Mouse (Mus musculus) left cerebral cortex, adult 11 months (tissue): ENCODE data around the gene Aldh1l1.
"Not testable (repeated sequence)": the region's sequence is repeated elsewhere in the genome, so short reads cannot be mapped to it uniquely, and the experiment has no call there.

Source experiments
- DNase-seq: peaks from one replicate; pipeline ENCODE4 v3.0.0; 2022; ENCODE audit warnings: low spot score

Aldh1l1 gene

DNA sequence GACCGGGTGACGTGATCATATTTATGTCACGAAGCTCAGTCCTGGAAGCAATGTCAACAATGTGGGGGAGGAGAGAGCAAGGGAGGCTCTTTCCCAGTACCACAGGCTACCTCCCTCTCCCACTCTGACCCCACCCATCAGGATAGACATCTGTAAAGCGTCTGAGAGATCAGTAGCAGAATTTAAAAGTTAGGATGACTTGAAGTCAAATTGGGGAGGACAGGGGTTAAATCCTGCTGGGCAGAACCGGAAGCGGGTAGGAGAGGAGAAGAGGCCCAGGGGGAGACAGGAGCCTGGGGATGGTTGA lies 135.3 kb downstream of the Aldh1l1 start:
- no peak for DNase-seq

DNA sequence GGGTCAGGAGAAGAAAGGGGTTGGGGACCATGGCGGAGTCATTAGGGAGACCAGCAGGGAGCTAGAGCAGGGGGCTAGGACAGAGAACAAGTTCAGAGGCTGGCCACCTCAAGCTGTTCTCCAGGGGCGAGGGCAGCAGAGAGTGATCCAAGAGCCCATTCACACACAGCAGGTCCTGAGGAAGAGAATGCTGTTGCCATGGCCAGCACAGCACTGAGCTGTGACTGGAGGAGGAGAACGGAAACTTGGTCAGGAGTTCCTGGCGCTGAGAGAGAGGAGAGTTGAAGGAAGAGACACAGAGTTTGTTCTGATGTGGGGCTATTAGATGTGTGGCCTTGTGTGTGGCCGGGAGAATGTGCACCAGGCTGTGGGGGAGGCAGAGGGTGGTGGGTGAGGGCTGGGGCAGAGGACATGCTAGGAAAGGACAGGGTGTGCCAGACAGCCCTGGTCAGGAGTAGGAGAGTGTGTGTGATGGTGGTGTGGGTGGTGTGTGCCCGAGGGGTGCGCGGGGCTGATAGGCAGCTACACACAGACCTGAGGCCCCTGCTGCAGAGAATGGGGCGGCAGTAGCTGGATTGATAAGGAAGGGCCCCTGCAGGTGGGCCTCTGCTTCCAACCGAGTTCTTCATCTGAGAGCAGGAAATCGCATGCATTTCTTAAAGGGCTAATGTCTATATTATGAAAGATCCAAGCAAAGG lies 136.7 kb downstream of the Aldh1l1 start:
- no peak for DNase-seq

DNA sequence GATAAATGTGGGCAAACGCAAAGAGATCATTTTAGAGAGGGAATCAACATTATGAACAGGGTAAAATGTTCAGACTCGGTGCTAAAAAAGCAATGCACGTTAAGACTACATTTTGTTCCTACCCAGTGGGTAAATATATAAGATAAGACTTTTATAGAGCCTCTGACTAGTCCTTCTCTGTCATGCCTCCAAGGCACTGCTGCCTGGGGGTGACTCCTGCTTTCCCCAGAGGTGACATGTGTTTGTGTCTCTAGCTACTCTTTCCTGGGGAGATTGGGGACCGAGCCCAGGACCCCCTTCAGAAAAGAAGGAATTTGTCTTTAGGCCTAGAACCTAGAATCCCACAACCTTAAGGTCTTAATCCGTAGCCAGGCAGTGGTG lies 137.2 kb downstream of the Aldh1l1 start:
- no peak for DNase-seq

DNA sequence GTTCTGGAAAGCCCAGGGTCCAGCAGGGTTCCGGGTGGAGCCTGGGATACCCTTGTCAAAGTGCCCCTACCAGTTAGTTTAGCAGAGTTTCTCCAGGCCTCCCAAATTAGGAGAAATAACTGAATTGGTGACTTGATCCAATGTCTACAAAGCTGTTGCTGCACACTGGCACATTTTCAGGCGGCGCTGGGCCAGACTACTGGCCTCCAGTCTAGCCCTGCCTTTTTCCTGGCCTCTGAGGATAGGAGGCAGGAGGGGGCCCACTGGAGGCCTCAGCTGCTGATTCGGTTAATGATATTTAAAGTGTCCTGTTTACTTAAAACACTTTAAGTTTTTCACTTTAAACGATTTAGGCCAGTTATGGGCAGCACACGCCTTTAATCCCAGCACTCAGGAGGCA lies 138.0 kb downstream of the Aldh1l1 start:
- no peak for DNase-seq

- DNase-seq = no peak
These were observed 138.5 kb downstream of the Aldh1l1 start for GRCm38 (mm10) chr6:90624733-90625132.

DNA sequence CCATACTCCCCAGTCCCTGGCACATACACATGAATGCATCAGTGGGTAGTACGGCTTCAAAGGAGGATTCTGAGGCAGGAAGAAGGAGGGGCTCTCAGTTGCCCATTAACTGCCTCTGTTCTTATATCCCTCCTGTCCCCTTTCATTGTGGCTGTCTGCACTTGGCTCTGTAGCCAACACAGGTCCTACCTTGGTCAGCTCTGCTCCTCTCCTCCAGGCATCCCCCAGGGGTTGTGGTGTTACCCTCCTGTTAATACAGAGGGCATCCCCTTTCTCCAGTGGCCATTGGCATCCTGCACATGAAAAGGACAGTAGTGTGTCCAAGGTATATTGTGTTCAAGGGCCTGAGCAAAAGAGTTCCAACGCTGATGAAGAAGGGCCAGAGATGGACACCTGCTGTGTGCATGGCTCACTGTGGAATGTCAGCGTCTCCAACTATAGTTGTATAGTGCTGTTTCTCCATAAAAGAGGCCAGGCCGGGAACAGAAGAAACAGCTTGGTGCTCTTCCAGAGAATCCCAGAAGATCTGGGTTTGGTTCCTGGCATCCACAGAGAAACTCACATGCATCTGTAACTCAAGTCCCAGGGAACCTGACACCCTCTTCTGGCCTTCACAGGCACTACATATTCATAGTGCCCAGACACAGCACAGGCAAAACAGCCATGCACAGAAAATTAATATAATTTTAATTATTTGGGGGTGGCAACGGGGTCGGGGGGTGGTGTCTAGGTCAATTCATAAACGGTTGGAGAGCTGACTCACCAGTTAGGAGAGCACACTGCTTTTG lies 139.2 kb downstream of the Aldh1l1 start:
- DNase-seq = no peak

GRCm38 (mm10) chr6:90627556-90627955 lies 141.3 kb downstream of the Aldh1l1 start:
- DNase-seq = no peak

DNA sequence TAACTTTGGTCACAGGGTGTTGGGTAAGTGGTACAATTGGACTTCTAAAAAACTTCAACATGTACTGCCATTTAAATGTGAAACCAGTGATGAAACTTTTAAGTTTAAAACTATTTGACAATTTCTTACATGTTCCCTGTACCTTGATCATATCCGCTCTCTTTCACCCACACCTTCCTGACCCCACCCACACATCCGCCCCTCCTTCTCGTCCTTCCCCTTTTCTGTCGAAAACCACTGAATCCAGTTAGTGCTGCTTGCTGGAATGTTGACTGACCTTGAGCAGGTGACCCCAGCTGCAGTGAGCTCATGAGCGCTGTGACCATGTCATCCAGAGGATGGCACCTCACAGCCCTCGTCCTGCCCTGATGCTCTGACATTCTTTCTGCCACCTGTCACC lies 143.3 kb downstream of the Aldh1l1 start:
- no peak for DNase-seq

GRCm38 (mm10) chr6:90630427-90630826 lies 144.2 kb downstream of the Aldh1l1 start:
- DNase-seq = no peak

DNA sequence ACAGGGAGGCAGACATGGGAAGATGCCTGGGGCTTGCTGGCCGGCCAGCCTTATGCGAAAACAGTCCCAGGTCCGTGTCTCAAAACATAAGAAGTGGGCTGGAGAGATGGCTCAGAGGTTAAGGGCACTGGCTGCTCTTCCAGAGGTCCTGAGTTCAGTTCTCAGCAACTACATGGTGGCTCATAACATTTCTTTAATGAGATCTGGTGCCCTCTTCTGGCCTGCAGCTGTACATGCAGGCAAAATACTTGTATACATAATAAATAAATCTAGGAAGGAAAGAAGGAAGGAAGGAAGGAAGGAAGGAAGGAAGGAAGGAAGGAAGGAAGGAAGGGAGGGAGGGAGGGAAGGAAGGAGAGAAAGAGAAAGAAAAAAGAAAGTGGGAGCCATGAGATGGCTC lies 146.3 kb downstream of the Aldh1l1 start:
- DNase-seq = not testable (repeated sequence)

GRCm38 (mm10) chr6:90635081-90635480 lies 148.9 kb downstream of the Aldh1l1 start:
- no peak for DNase-seq

- DNase-seq = no peak
These were observed 149.4 kb downstream of the Aldh1l1 start for GRCm38 (mm10) chr6:90635611-90636010.

DNA sequence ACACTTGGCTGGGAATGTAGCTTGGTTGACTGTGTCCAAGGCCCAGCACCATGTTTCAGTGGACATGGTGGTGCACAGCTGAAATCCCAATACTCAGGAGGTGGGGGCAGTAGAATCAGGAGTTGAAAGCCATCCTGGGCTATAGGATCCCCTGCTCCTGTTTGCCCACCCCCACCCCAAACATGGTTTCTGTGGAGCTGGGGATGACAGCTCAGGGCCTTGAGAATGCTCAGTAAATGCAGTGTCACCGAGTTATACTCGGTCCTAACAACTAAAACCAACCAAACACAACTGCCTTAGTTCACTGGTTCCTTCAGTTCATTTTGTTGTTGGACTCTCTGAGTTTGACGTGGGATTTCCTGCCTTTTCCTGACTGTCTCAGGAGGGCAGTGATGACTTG lies 156.8 kb downstream of the Aldh1l1 start:
- no peak for DNase-seq

DNA sequence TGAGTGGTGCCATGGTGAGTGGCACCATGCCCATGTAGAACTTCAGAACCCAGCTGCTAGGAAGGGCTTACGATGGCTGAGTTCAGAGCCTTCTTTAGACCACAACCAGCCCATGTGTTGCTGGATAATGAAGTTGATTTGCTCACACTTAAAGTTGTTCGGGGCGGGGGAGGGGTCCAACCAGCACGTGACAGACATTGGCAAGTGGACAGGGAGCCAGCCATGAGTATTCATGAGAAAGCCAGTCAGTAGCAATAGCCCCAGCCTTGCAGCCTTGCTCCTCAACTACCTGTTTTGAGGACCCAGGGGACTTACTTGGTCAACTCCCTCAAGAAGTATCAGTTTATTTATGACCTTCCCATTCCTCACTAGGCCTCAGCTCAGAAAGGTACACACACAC lies 158.7 kb downstream of the Aldh1l1 start:
- no peak for DNase-seq

DNA sequence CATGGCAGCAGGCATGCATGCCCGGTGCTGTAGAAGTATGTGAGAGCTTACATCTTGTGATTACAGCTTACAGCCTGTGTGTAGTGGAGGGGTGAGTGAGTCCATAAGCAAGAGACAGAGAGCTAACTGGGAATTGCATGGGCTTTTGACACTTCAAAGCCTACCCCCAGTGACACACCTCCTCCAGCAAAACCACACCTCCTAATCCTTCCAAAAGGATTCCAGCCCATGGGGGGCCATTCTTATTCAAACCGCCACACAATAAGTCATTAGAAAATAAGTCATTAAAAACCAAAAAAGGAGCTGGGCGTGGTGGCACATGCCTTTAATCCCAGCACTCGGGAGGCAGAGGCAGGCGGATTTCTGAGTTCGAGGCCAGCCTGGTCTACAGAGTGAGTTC lies 162.2 kb downstream of the Aldh1l1 start:
- no peak for DNase-seq

- no peak for DNase-seq
These were observed 163.1 kb downstream of the Aldh1l1 start for GRCm38 (mm10) chr6:90649279-90649678.
